Mouse (Mus musculus): Measurements from ENCODE around the gene Mrpl14. TPM values are rescaled to one million over a fixed set of nuclear protein-coding genes. Genes with fewer than 3 reads are reported as not detected.

Gene Mrpl14
- total RNA-seq, 1 experiment = 48.2 TPM

DNA sequence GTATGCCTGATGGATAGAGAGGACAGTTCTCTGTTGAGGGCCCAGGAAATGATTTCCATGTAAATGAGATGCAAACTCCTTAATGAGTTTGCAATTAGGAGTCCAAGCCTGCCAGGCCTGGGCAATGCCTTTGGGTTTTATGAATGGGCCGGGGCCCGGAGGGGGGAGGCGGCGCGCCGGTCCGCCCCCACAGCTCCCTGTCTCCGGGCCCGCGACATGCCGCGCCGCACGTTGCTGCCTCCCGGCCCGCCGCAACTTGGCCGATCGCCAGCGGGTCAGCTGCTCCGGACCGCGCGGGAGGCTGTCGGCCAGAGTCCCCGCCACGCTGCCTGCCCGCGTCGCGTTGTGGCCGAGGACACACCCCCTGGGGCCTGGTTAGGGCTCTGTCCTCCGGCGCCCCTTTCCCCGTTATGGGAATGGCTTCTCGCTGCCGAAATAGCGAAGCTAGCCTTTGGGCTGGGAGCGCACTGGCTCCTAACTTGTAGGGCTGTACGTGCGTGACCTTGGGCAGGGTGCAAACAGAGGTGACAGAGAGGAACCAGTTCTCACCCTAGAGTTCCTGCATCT lies 47.7 kb downstream of the Mrpl14 start, which contains the start of gene 1600014C23Rik:
Gene 1600014C23Rik, minus strand, starts transcription at position 110 of the 567 bp plus-strand sequence.
- H3K27ac ChIP-seq (ENCODE audit: insufficient read depth, low read depth, low read length, poor library complexity, severe bottlenecking) = no peak within 1 kb of the TSS
- in situ Hi-C loops (cut with MboI; ENCODE audit: low sequenced_read_pairs in 2 of 2, unreplicated experiment in 2 of 2) = loop anchor here in 1 of 2 experiments (5.0 kb wide), 1 partner anchor 298 kb away; the partner anchor contains the start of gene Vegfa
- peaks cover 4 to 30% of the 10 kb centered on the region in 2 experiments; a peak in 3 of 4 replicates for H3K4me1 ChIP-seq (ENCODE audit: control insufficient read depth in 2 of 2, insufficient read depth in 2 of 2, low read length in 2 of 2, poor library complexity in 1 of 2)
- H3K9ac ChIP-seq (ENCODE audit: insufficient read depth, low read depth, low read length, poor library complexity, severe bottlenecking) = peak within 1 kb of the TSS; percentile 63
- H3K36me3 ChIP-seq (ENCODE audit: control insufficient read depth, insufficient read depth, low read length, poor library complexity, severe bottlenecking) = no peaks in the 10 kb centered on the region
- no peak for DNase-seq (ENCODE audit: low read depth, low spot score)
- TF ChIP-seq HCFC1 (IDR thresholded peaks at IDR 0.05; ENCODE audit: borderline replicate concordance, insufficient read depth, low read length) (no peak), ZC3H11A (IDR thresholded peaks at IDR 0.05; ENCODE audit: borderline replicate concordance, low read depth, low read length) (no peak), ZNF384 (IDR thresholded peaks at IDR 0.05; ENCODE audit: low read depth, low read length) (no peak), MAFK (IDR thresholded peaks at IDR 0.05; ENCODE audit: insufficient read depth, low read depth, low read length) (no peak), CHD2 (IDR thresholded peaks at IDR 0.05; ENCODE audit: low read depth, low read length) (no peak)
- no peaks in the 10 kb centered on the region for H3K9me3 ChIP-seq (ENCODE audit: control insufficient read depth, insufficient read depth, low read depth, low read length)
- H3K4me3 ChIP-seq (ENCODE audit: insufficient read depth in 1 of 2, low read depth in 1 of 2, low read length in 2 of 2, poor library complexity in 1 of 2, severe bottlenecking in 1 of 2) = peak within 1 kb of the TSS; percentile 62 to 63

DNA sequence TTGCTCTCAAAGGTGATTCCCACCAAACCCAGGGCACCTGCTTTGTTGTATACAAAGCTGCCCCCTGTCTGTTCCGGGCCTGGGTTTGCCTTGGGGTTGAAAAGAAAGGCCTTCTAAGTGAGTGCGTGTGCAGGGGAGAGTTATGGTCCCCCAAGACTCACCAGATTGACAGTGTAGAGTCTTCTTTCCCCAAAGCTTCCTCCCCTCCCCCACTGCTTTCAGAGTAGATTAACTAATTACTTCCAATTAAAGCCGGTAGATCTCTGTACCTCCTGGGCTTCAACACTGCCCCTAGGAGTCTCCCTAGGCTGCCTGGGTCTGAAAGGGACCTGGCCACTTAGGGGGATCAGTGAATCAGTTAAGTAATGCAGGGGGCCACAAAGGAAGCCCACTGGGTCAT lies 48.2 kb downstream of the Mrpl14 start:
- peak overlapping the region; percentile 63 for H3K9ac ChIP-seq (ENCODE audit: insufficient read depth, low read depth, low read length, poor library complexity, severe bottlenecking)
- H3K4me3 ChIP-seq (ENCODE audit: insufficient read depth in 1 of 2, low read depth in 1 of 2, low read length in 2 of 2, poor library complexity in 1 of 2, severe bottlenecking in 1 of 2) = peak overlapping the region; percentile 62 to 63
- H3K36me3 ChIP-seq (ENCODE audit: control insufficient read depth, insufficient read depth, low read length, poor library complexity, severe bottlenecking) = no peaks in the 10 kb centered on the region
- no peak for TF ChIP-seq HCFC1 (IDR thresholded peaks at IDR 0.05; ENCODE audit: borderline replicate concordance, insufficient read depth, low read length)
- H3K27ac ChIP-seq (ENCODE audit: insufficient read depth, low read depth, low read length, poor library complexity, severe bottlenecking) = no peak overlapping the region
- no peak for DNase-seq (ENCODE audit: low read depth, low spot score)
- H3K9me3 ChIP-seq (ENCODE audit: control insufficient read depth, insufficient read depth, low read depth, low read length) = no peaks in the 10 kb centered on the region
- peaks cover 4 to 30% of the 10 kb centered on the region in 2 experiments; a peak in 3 of 4 replicates for H3K4me1 ChIP-seq (ENCODE audit: control insufficient read depth in 2 of 2, insufficient read depth in 2 of 2, low read length in 2 of 2, poor library complexity in 1 of 2)
- in situ Hi-C loops (cut with MboI; ENCODE audit: low sequenced_read_pairs in 2 of 2, unreplicated experiment in 2 of 2) = loop anchor here in 1 of 2 experiments (5.0 kb wide), 1 partner anchor 298 kb away; the partner anchor contains the start of gene Vegfa

DNA sequence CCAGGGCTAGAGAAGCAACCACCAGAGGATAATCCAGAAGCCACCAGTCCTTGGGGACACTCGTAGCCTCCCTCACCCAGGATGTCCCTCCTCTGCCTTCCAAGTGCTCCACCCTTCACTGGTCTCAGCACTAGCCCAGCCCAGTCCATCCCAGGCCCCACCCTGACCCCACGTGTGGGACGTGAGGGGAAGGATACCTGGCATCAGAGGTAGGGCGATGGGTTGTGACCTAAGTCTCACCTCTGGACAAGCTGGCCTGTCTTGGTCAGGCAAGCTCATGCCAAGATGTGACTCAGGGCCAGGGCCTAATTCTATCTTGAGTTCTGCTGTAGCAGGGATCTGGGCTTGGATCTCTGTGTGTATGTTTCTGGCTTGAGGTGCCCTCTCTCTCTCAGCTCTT lies 48.8 kb downstream of the Mrpl14 start:
- Histone ChIP-seq H3K36me3 (ENCODE audit: control insufficient read depth, insufficient read depth, low read length, poor library complexity, severe bottlenecking) (no peaks in the 10 kb centered on the region), H3K9ac (ENCODE audit: insufficient read depth, low read depth, low read length, poor library complexity, severe bottlenecking) (peak overlapping the region; percentile 0; the same call in 1 of the 2 replicates), H3K4me1 (ENCODE audit: control insufficient read depth in 2 of 2, insufficient read depth in 2 of 2, low read length in 2 of 2, poor library complexity in 1 of 2) (peaks cover 4 to 29% of the 10 kb centered on the region in 2 experiments; a peak in 3 of 4 replicates), H3K4me3 (ENCODE audit: insufficient read depth in 1 of 2, low read depth in 1 of 2, low read length in 2 of 2, poor library complexity in 1 of 2, severe bottlenecking in 1 of 2) (peak overlapping the region; percentile 58 to 62; a peak in 2 of 4 replicates), H3K9me3 (ENCODE audit: control insufficient read depth, insufficient read depth, low read depth, low read length) (no peaks in the 10 kb centered on the region), H3K27ac (ENCODE audit: insufficient read depth, low read depth, low read length, poor library complexity, severe bottlenecking) (no peak overlapping the region)
- TF ChIP-seq CHD2 (IDR thresholded peaks at IDR 0.05; ENCODE audit: low read depth, low read length) = no peak
- TF ChIP-seq ZNF384 (IDR thresholded peaks at IDR 0.05; ENCODE audit: low read depth, low read length) = no peak
- TF ChIP-seq MAFK (IDR thresholded peaks at IDR 0.05; ENCODE audit: insufficient read depth, low read depth, low read length) = no peak
- TF ChIP-seq ZC3H11A (IDR thresholded peaks at IDR 0.05; ENCODE audit: borderline replicate concordance, low read depth, low read length) = no peak
- no peak for TF ChIP-seq HCFC1 (IDR thresholded peaks at IDR 0.05; ENCODE audit: borderline replicate concordance, insufficient read depth, low read length)
- no peak for DNase-seq (ENCODE audit: low read depth, low spot score)
- in situ Hi-C loops (cut with MboI; ENCODE audit: low sequenced_read_pairs in 2 of 2, unreplicated experiment in 2 of 2) = loop anchor here in 1 of 2 experiments (5.0 kb wide), 1 partner anchor 297 kb away; the partner anchor contains the start of gene Vegfa

DNA sequence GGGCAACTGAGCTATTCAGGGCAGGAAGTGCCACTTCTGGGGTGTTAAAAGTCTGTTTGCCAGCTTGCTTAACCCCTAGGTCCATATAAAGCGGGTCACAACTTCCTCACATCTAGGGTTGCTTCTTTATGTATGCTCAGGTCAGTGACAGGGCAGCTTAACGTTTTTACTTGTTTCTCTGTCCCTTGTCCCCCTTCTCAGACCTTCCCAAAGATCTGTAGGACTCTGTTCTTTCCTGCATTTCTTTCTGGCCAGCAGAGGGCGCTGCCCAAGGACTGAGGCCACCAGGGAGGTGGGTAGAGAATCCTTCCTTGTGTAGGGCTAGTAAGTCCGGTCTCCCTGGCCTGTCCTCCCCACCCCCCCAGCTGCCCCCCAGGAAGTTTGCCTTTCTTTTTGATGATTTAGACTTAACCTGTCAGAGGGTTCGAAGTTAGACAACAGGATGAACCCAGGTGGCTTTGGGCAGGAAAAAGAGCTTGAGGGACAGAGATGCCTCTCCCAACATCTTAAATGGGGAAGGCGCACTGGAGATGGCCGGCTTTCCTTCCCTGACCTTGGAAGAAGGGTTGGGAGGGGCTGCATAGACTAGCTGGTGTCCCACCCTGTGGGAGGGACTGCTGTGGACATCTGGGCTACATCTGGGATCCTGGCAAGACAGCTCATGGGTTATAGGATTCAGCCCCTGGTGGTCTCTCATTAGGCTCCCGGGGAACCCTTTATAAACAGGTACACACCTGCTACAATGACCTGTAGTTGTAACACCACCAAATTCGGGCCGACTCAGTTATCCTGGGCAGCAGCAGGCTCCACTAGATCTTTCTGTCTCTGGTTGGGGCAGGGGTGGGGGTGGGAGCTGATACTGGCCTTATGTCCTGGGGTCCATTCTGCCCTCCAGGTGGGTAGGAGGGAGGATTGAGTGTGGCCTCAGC lies 49.5 kb downstream of the Mrpl14 start:
- no peaks in the 10 kb centered on the region for H3K36me3 ChIP-seq (ENCODE audit: control insufficient read depth, insufficient read depth, low read length, poor library complexity, severe bottlenecking)
- in situ Hi-C loops (cut with MboI; ENCODE audit: low sequenced_read_pairs in 2 of 2, unreplicated experiment in 2 of 2) = no loop called here
- peak overlapping the region; percentile 58 to 76 for H3K4me3 ChIP-seq (ENCODE audit: insufficient read depth in 1 of 2, low read depth in 1 of 2, low read length in 2 of 2, poor library complexity in 1 of 2, severe bottlenecking in 1 of 2)
- H3K9ac ChIP-seq (ENCODE audit: insufficient read depth, low read depth, low read length, poor library complexity, severe bottlenecking) = peak overlapping the region; percentile 88
- DNase-seq (ENCODE audit: low read depth, low spot score) = peak; percentile 86
- no peak for TF ChIP-seq ZC3H11A (IDR thresholded peaks at IDR 0.05; ENCODE audit: borderline replicate concordance, low read depth, low read length)
- no peak for TF ChIP-seq MAFK (IDR thresholded peaks at IDR 0.05; ENCODE audit: insufficient read depth, low read depth, low read length)
- TF ChIP-seq ZNF384 (IDR thresholded peaks at IDR 0.05; ENCODE audit: low read depth, low read length) = no peak
- TF ChIP-seq HCFC1 (IDR thresholded peaks at IDR 0.05; ENCODE audit: borderline replicate concordance, insufficient read depth, low read length) = no peak
- TF ChIP-seq CHD2 (IDR thresholded peaks at IDR 0.05; ENCODE audit: low read depth, low read length) = no peak
- H3K9me3 ChIP-seq (ENCODE audit: control insufficient read depth, insufficient read depth, low read depth, low read length) = no peaks in the 10 kb centered on the region
- peak overlapping the region; percentile 75 for H3K27ac ChIP-seq (ENCODE audit: insufficient read depth, low read depth, low read length, poor library complexity, severe bottlenecking)
- H3K4me1 ChIP-seq (ENCODE audit: control insufficient read depth in 2 of 2, insufficient read depth in 2 of 2, low read length in 2 of 2, poor library complexity in 1 of 2) = peaks cover 4 to 29% of the 10 kb centered on the region in 2 experiments; a peak in 3 of 4 replicates
